Mouse (Mus musculus) intestine, embryonic 16.5 days (tissue): ENCODE data around the gene Casz1. TPM values are rescaled to one million over a fixed set of nuclear protein-coding genes. Genes with fewer than 3 reads are reported as not detected.

Experiments used
- ATAC-seq: fragments of 200-750 bp; cut with Nextera tagmentation; 2 replicates; pipeline ENCODE4 v1.8.0; 2017; ENCODE audit warnings: moderate TSS enrichment, moderate library complexity
- H3K27ac ChIP-seq: fragments of 300-500 bp; sonication (generic); 2 replicates; pipeline ENCODE4 v1.5.1; 2014; ENCODE audit warnings: mild to moderate bottlenecking, low read length
- H3K27me3 ChIP-seq: fragments of 300-500 bp; sonication (generic); replicated peaks from 2 replicates; pipeline ENCODE4 v1.6.1; 2014; ENCODE audit warnings: low read length, control low read depth, mixed read lengths; ENCODE audit not compliant: control insufficient read depth, insufficient read depth
- H3K36me3 ChIP-seq: fragments of 300-500 bp; sonication (generic); 2 replicates; pipeline ENCODE4 v1.6.1; 2014; ENCODE audit warnings: low read length, control low read depth; ENCODE audit not compliant: control insufficient read depth, insufficient read depth
- H3K4me1 ChIP-seq: fragments of 300-500 bp; sonication (generic); 2 replicates; pipeline ENCODE4 v1.6.1; 2014; ENCODE audit warnings: low read length, control low read depth, mixed read lengths; ENCODE audit not compliant: control insufficient read depth, insufficient read depth
- H3K4me2 ChIP-seq: fragments of 300-500 bp; sonication (generic); 2 replicates; pipeline ENCODE4 v1.6.1; 2014; ENCODE audit warnings: low read depth, low read length, control low read depth
- H3K4me3 ChIP-seq: fragments of 300-500 bp; sonication (generic); 2 replicates; pipeline ENCODE4 v1.5.1; 2014; ENCODE audit warnings: mild to moderate bottlenecking, low read length
- H3K9ac ChIP-seq: fragments of 300-500 bp; sonication (generic); 2 replicates; pipeline ENCODE4 v1.6.1; 2014; ENCODE audit warnings: low read depth, low read length
- H3K9me3 ChIP-seq: fragments of 300-500 bp; sonication (generic); 2 replicates; pipeline ENCODE4 v1.6.1; 2016; ENCODE audit warnings: low read length, control low read depth; ENCODE audit not compliant: control insufficient read depth
- WGBS: fragments of 180-500 bp; shearing (Covaris S2); extraction: QIAGEN DNeasy Blood & Tissue Kit; methylation state at CpG from one replicate; pipeline ENCODE4 v1.1.7; 2014; 5-methylcytosine and 5-hydroxymethylcytosine counted together
- polyA plus RNA-seq: library from polyadenylated mRNA; unstranded; fragments of >200 nt; fragmentation: Nextera tagmentation; extraction: Ambion mirVana; gene quantifications from 2 replicates; pipeline ENCODE4 v1.2.1, GENCODE M21; 2015

The Casz1 gene
- polyA plus RNA-seq, 1 experiment from 2014 or later, result 5.9 TPM

DNA sequence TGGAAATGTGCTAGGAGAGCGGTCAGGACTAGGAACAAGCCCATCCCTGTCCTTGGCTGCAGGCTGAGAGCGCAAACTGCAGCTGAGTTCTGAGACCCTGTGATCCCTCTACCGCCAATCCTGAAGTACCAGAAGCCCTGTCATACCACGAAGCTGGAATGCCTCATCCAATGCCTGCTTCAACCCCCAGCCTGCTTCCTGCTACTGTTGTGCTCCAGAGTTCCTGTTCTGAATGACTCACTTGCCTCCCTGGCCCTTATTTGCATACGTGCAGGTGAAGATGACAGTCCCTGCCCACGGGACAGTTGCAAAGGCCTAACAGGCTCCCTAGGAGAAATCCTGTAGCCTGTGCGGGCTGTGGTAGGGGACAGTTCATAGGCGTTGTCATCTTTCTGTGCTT, 13.3 kb upstream of the Casz1 start:
- H3K27ac ChIP-seq, result no peak overlapping the region
- H3K27me3 ChIP-seq, result peaks cover 16% of the 10 kb centered on the region; the same call in 1 of the 2 replicates
- H3K4me3 ChIP-seq, result no peak overlapping the region
- no peaks in the 10 kb centered on the region for H3K36me3 ChIP-seq
- H3K9ac ChIP-seq, result no peak overlapping the region
- 66% methylated on average over 8 of the region's 8 CpGs for WGBS
- no peaks in the 10 kb centered on the region; the same call in 1 of the 2 replicates for H3K4me1 ChIP-seq
- no peaks in the 10 kb centered on the region for H3K9me3 ChIP-seq
- no peak overlapping the region for H3K4me2 ChIP-seq
- ATAC-seq, result no peak

- H3K4me1 ChIP-seq, result no peaks in the 10 kb centered on the region
- no peaks in the 10 kb centered on the region for H3K9me3 ChIP-seq
- WGBS, result 39% methylated on average over 4 of the region's 4 CpGs
- no peak overlapping the region for H3K4me2 ChIP-seq
- H3K4me3 ChIP-seq, result no peak overlapping the region
- no peaks in the 10 kb centered on the region for H3K36me3 ChIP-seq
- H3K27ac ChIP-seq, result no peak overlapping the region
- ATAC-seq, result no peak
- H3K27me3 ChIP-seq, result no peaks in the 10 kb centered on the region; the same call in 1 of the 2 replicates
- H3K9ac ChIP-seq, result no peak overlapping the region
Measured at GRCm38 (mm10) chr4:148795038-148795437, 9.2 kb upstream of the Casz1 start.

- H3K9ac ChIP-seq, result no peak overlapping the region
- no peak overlapping the region for H3K27ac ChIP-seq
- peak; percentile 48 for ATAC-seq
Measured at GRCm38 (mm10) chr4:148797475-148798324, 6.5 kb upstream of the Casz1 start.

GRCm38 (mm10) chr4:148803031-148803430, 1.2 kb upstream of the Casz1 start:
- Histone ChIP-seq H3K4me1 (peaks cover 26% of the 10 kb centered on the region), H3K9ac (no peak overlapping the region), H3K4me3 (no peak overlapping the region), H3K9me3 (no peaks in the 10 kb centered on the region), H3K27me3 (peaks cover 26% of the 10 kb centered on the region), H3K27ac (no peak overlapping the region), H3K4me2 (no peak overlapping the region), H3K36me3 (no peaks in the 10 kb centered on the region)
- no peak for ATAC-seq
- WGBS, result 43% methylated on average over 4 of the region's 4 CpGs

More at GRCm38 (mm10) chr4:148797475-148798324, 6.5 kb upstream of the Casz1 start:
- 71% methylated on average over 12 of the region's 12 CpGs for whole genome bisulfite sequencing
- Histone ChIP-seq H3K4me2 (no peak overlapping the region), H3K9me3 (no peaks in the 10 kb centered on the region), H3K36me3 (no peaks in the 10 kb centered on the region), H3K4me3 (no peak overlapping the region), H3K4me1 (no peaks in the 10 kb centered on the region), H3K27me3 (no peaks in the 10 kb centered on the region)

DNA sequence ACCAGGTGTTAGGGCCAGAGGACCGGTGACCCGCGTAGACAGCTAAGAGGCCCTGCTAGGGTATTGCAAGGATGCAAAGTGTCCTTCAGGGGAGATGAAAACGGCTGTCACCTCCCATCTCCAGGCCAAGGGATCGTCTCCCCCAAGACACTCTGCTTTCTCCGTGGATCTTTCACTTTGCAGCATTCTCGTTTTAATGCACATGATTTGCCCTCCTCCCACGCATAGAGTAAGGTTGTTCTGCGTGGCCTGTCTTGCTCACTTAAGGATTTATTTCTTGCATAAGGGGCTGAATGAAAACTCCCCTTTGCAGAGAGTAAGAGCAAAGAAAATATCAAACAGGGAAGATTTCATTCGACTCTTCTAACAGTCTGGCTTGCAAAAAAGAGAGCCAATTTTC, 593 bp upstream of the Casz1 start:
- Histone ChIP-seq H3K4me2 (peak overlapping the region; percentile 95), H3K4me1 (peaks cover 26% of the 10 kb centered on the region), H3K27me3 (peaks cover 27% of the 10 kb centered on the region), H3K27ac (no peak overlapping the region), H3K9ac (no peak overlapping the region), H3K9me3 (no peaks in the 10 kb centered on the region), H3K4me3 (peak overlapping the region; percentile 62), H3K36me3 (no peaks in the 10 kb centered on the region)
- 18% methylated on average over 10 of the region's 10 CpGs for WGBS
- ATAC-seq, result no peak

DNA sequence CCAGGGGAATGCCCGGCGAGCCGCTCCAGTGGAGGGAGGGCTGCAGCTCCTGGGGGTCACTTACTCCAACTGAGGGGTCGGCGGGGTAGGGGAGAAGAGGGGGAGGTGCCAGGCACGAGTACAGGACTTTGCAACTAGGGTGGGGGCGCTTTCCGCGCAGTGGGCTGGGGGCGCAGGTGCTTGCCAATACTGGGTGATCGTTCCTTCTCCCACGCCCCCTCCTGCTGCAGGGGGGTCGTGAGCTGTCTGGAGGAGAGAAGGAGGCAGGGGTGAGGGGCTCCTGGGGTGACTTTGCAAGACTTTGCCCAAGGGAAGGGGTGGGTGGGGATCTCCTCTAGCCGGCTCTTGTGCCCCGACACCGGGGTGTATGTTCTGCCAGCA, 541 bp downstream of the Casz1 start:
- Histone ChIP-seq H3K4me1 (peaks cover 26% of the 10 kb centered on the region), H3K9me3 (no peaks in the 10 kb centered on the region), H3K27me3 (peaks cover 29% of the 10 kb centered on the region), H3K4me3 (peak overlapping the region; percentile 62), H3K4me2 (peak overlapping the region; percentile 95), H3K9ac (peak overlapping the region; percentile 65), H3K27ac (peak overlapping the region; percentile 57), H3K36me3 (no peaks in the 10 kb centered on the region)
- peak; percentile 14 for ATAC-seq
- 0% methylated on average over 16 of the region's 16 CpGs for WGBS

- under 1% methylated on average over 42 of the region's 42 CpGs for WGBS
- Histone ChIP-seq H3K36me3 (no peaks in the 10 kb centered on the region), H3K9me3 (no peaks in the 10 kb centered on the region), H3K4me1 (peaks cover 26% of the 10 kb centered on the region), H3K4me3 (peak overlapping the region; percentile 62), H3K27me3 (peaks cover 29% of the 10 kb centered on the region), H3K9ac (peak overlapping the region; percentile 65), H3K4me2 (peak overlapping the region; percentile 95), H3K27ac (no peak overlapping the region)
- ATAC-seq, result no peak
Measured at GRCm38 (mm10) chr4:148805161-148805810, 1.1 kb downstream of the Casz1 start.

- Histone ChIP-seq H3K27me3 (peaks cover 35% of the 10 kb centered on the region), H3K27ac (peak overlapping the region; percentile 52), H3K4me1 (peaks cover 26% of the 10 kb centered on the region), H3K9ac (peak overlapping the region; percentile 65), H3K4me3 (peak overlapping the region; percentile 62), H3K4me2 (peak overlapping the region; percentile 95), H3K36me3 (no peaks in the 10 kb centered on the region), H3K9me3 (no peaks in the 10 kb centered on the region)
- under 1% methylated on average over 64 of the region's 64 CpGs for WGBS
- ATAC-seq, result no peak; the same call in 1 of the 2 replicates
Measured at GRCm38 (mm10) chr4:148805811-148806747, 1.9 kb downstream of the Casz1 start.

DNA sequence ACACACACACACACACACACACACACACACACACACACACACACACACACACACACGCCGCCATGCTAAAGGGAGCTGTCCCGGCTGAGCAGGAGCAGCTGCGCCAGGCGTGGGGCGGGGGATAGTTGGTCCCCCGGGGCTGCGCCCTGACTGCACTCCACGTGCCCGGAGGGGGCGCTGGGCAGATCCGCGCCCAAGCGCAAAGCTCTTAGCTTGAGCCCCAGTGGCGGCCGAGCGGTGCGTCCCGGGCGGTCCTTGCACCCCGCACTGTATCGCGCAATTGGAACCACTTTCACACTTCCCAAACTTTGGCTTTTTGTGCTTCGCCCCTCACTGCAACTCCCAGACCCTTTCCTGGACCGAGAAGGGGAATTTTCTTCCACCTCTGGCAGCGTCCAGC, 2.6 kb downstream of the Casz1 start:
- H3K9me3 ChIP-seq, result no peaks in the 10 kb centered on the region
- peak overlapping the region; percentile 95 for H3K4me2 ChIP-seq
- under 1% methylated on average over 23 of the region's 26 CpGs for WGBS
- H3K9ac ChIP-seq, result peak overlapping the region; percentile 33; the same call in 1 of the 2 replicates
- H3K4me3 ChIP-seq, result peak overlapping the region; percentile 62
- no peak overlapping the region for H3K27ac ChIP-seq
- H3K27me3 ChIP-seq, result peaks cover 35% of the 10 kb centered on the region
- peaks cover 26% of the 10 kb centered on the region for H3K4me1 ChIP-seq
- ATAC-seq, result no peak
- H3K36me3 ChIP-seq, result no peaks in the 10 kb centered on the region
